Comparison of ENCODE assay signal across 30 mouse cellular contexts in the genomic region with DNA sequence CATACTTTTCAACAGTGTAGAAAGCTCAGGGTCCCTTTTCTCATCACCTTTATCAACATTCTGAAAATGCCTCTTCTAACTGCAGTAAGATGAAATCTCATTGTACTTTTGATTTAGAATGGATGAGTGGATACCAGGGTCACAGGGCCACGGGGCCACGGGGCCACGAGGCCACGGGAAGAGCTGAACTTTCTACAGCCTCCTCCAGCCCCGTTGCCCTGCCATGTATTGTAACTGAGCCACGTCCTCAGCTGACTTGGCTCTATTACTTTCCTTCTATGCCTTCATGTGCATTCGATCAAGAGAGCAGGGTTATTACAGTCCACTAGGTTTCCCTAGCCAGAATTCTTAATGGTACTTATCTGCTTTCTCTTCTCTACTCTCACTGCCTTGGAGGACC. TPM values are rescaled to one million over a fixed set of nuclear protein-coding genes. Genes with fewer than 3 reads are reported as not detected.
DNase-seq lines count a peak whose midpoint lies in the region; ATAC-seq and TF ChIP-seq lines count a peak whose summit lies in the region.
"Had no signal": no experiment of that assay in that cellular context is flagged by ENCODE, and none has a peak within 500 bp of the region (broad histone marks: within the 10 kb centered on the region; RNA-seq: fewer than 3 reads in every experiment).

No protein-coding gene starts in this region.

- H3K4me1 ChIP-seq in kidney, embryonic 15.5 days = no peaks in the 10 kb centered on the region
- H3K4me1 ChIP-seq in kidney, embryonic 16.5 days (ENCODE audit: insufficient read depth, low read length) = no peaks in the 10 kb centered on the region
- H3K4me1 ChIP-seq: hindbrain, embryonic 10.5 days; hindbrain, embryonic 13.5 days had no signal

- peak; percentile 30 for DNase-seq in kidney, adult 11 months
- DNase-seq in kidney, adult 8-10 months = peak; percentile 34 to 41
- DNase-seq in kidney, postnatal 10 days = peak; percentile 23
- DNase-seq in kidney, postnatal 36 days = peak; percentile 34 to 66
- DNase-seq in layer of hippocampus, adult 9-11 months = no peak
- no peak for DNase-seq in gastrocnemius, adult 2 months
- DNase-seq: adrenal gland, postnatal 10 days; adrenal gland, postnatal 36 days; cerebellum, adult 18-20 months; cerebellum, adult 9-10 months; cerebellum, postnatal 14 days; gastrocnemius, postnatal 14 days; heart, adult 11 months; heart, postnatal 36 days had no signal

- no peaks in the 10 kb centered on the region for H3K9me3 ChIP-seq in kidney, embryonic 15.5 days (replicated peaks)
- H3K9me3 ChIP-seq in kidney, embryonic 16.5 days (ENCODE audit: low read length) = 0 out of 2 replicates have a peak, but pooled peaks cover 4% of the 10 kb centered on the region
- H3K9me3 ChIP-seq: forebrain, embryonic 10.5 days; forebrain, embryonic 13.5 days; hindbrain, embryonic 10.5 days; hindbrain, embryonic 13.5 days had no signal

- H3K36me3 ChIP-seq in kidney, embryonic 15.5 days = no peaks in the 10 kb centered on the region
- H3K36me3 ChIP-seq in kidney, embryonic 16.5 days (ENCODE audit: insufficient read depth, low read length) = no peaks in the 10 kb centered on the region
- H3K36me3 ChIP-seq: forebrain, embryonic 10.5 days; hindbrain, embryonic 10.5 days; hindbrain, embryonic 13.5 days had no signal

- WGBS in kidney, embryonic 15.5 days = 82% methylated on average over 7 of the region's 7 CpGs
- WGBS in kidney, embryonic 16.5 days = 87% methylated on average over 7 of the region's 7 CpGs

- H3K27ac ChIP-seq in kidney, embryonic 15.5 days = no peak overlapping the region
- no peak overlapping the region for H3K27ac ChIP-seq in kidney, embryonic 16.5 days (ENCODE audit: low read length)
- H3K27ac ChIP-seq in gastrocnemius, adult 2 months = no peak overlapping the region
- H3K27ac ChIP-seq: forebrain, embryonic 10.5 days; forebrain, embryonic 13.5 days; hindbrain, embryonic 10.5 days; hindbrain, embryonic 13.5 days had no signal

- H3K9ac ChIP-seq in kidney, embryonic 15.5 days = no peak overlapping the region
- no peak overlapping the region for H3K9ac ChIP-seq in kidney, embryonic 16.5 days (replicated peaks; ENCODE audit: low read length)
- H3K9ac ChIP-seq: forebrain, embryonic 13.5 days; hindbrain, embryonic 13.5 days had no signal

- H3K4me2 ChIP-seq in kidney, embryonic 15.5 days = no peak overlapping the region
- no peak overlapping the region for H3K4me2 ChIP-seq in kidney, embryonic 16.5 days (replicated peaks; ENCODE audit: low read depth, low read length)
- H3K4me2 ChIP-seq: forebrain, embryonic 13.5 days; heart, embryonic 11.5 days; hindbrain, embryonic 13.5 days had no signal

- ATAC-seq in kidney, embryonic 15.5 days (replicated peaks; ENCODE audit: low FRiP score) = no peak
- ATAC-seq in kidney, embryonic 16.5 days (ENCODE audit: low FRiP score, low TSS enrichment) = no peak
- ATAC-seq: activated CD4-positive, CD25-positive, alpha-beta regulatory T cell, adult 4 months; forebrain, embryonic 13.5 days; forebrain, embryonic 16.5 days had no signal

- intact Hi-C loops in gastrocnemius, adult 2 months (cut with DNase I) = no loop called here

- peaks cover 22% of the 10 kb centered on the region for H3K27me3 ChIP-seq in kidney, embryonic 15.5 days
- H3K27me3 ChIP-seq in kidney, embryonic 16.5 days (ENCODE audit: insufficient read depth, low read length) = peaks cover 16% of the 10 kb centered on the region; the same call in 1 of the 2 replicates
- H3K27me3 ChIP-seq: forebrain, embryonic 13.5 days had no signal

- TF ChIP-seq CTCF in gastrocnemius, adult 2 months (IDR thresholded peaks at IDR 0.05) = no peak

- no peak overlapping the region for H3K4me3 ChIP-seq in kidney, embryonic 15.5 days (replicated peaks)
- H3K4me3 ChIP-seq in kidney, embryonic 16.5 days (ENCODE audit: low read length) = no peak overlapping the region
- no peak overlapping the region for H3K4me3 ChIP-seq in gastrocnemius, adult 2 months
- H3K4me3 ChIP-seq: forebrain, embryonic 10.5 days; forebrain, embryonic 13.5 days; hindbrain, embryonic 10.5 days; hindbrain, embryonic 13.5 days had no signal

RNA-seq across cellular contexts. Expression of gene Car5b, which starts 8.1 kb away (rescaled TPM):
- 1.7 and 1.9 TPM in 2 replicates for polyA plus RNA-seq in kidney, embryonic 15.5 days (2015; fragmentation: Nextera tagmentation; extraction: Ambion mirVana)
- 2.3 and 2.4 TPM in 2 replicates for polyA plus RNA-seq in kidney, embryonic 16.5 days (2015; fragmentation: Nextera tagmentation; extraction: Ambion mirVana)
- 1 to 10 TPM in 1 of 2 experiments, under 1 TPM in 1; 0.46 to 1.2 TPM for total RNA-seq in gastrocnemius, adult 2 months (2021)

RNA-seq across cellular contexts. Expression of gene Siah1b, which starts 40.4 kb away (rescaled TPM):
- 30.2 and 33.7 TPM in 2 replicates for polyA plus RNA-seq in kidney, embryonic 15.5 days (2015; fragmentation: Nextera tagmentation; extraction: Ambion mirVana)
- 27.8 and 31.8 TPM in 2 replicates for polyA plus RNA-seq in kidney, embryonic 16.5 days (2015; fragmentation: Nextera tagmentation; extraction: Ambion mirVana)
- 1 to 10 TPM; 3.2 to 3.3 TPM for total RNA-seq in gastrocnemius, adult 2 months (2021)

RNA-seq across cellular contexts. Expression of gene Cltrn, which starts 52.7 kb away (rescaled TPM):
- 77.2 and 88.6 TPM in 2 replicates for polyA plus RNA-seq in kidney, embryonic 15.5 days (2015; fragmentation: Nextera tagmentation; extraction: Ambion mirVana)
- polyA plus RNA-seq in kidney, embryonic 16.5 days (2015; fragmentation: Nextera tagmentation; extraction: Ambion mirVana) = 131 and 161 TPM in 2 replicates
- total RNA-seq in gastrocnemius, adult 2 months (2021) = not detected
- total RNA-seq: adrenal gland, postnatal 36 days; ES-E14; gastrocnemius, adult 18-20 months; gastrocnemius, postnatal 14 days; gastrocnemius, postnatal 4 days; heart, adult 8-10 months; heart, postnatal 36 days had no signal
- polyA plus RNA-seq: activated CD4-positive, CD25-positive, alpha-beta regulatory T cell, adult 4 months; embryonic facial prominence, embryonic 11.5 days; forebrain, embryonic 16.5 days; heart, embryonic 14.5 days; heart, postnatal 0 days had no signal

Comparison
In these comparisons a context has a peak if more than half of its experiments do, and no peak if none do; other contexts are left out.
1. DNase-seq: peak in kidney, adult 11 months (single experiment), kidney, adult 8-10 months (2 of 2), kidney, postnatal 10 days (single experiment) and kidney, postnatal 36 days (2 of 2); none in layer of hippocampus, adult 9-11 months (single experiment) and gastrocnemius, adult 2 months (single experiment).